Mouse (Mus musculus) testis, adult 2 months (tissue): Measurements from ENCODE around the gene Cdk8. TPM values are rescaled to one million over a fixed set of nuclear protein-coding genes. Genes with fewer than 3 reads are reported as not detected.

Source experiments
- H3K27ac ChIP-seq: fragments of 200-500 bp; 2 replicates; pipeline ENCODE4 v1.5.1; 2012; ENCODE audit warnings: low read depth, low read length; ENCODE audit not compliant: control insufficient read depth, insufficient read depth
- H3K27me3 ChIP-seq: fragments of 200-500 bp; 2 replicates; pipeline ENCODE4 v1.6.1; 2012; ENCODE audit warnings: mild to moderate bottlenecking, low read length, moderate library complexity; ENCODE audit not compliant: control insufficient read depth, insufficient read depth
- H3K36me3 ChIP-seq: fragments of 200-500 bp; 2 replicates; pipeline ENCODE4 v1.6.1; 2012; ENCODE audit warnings: mild to moderate bottlenecking, low read length; ENCODE audit not compliant: control insufficient read depth, insufficient read depth
- H3K4me1 ChIP-seq: fragments of 200-500 bp; 2 replicates; pipeline ENCODE4 v1.6.1; 2012; ENCODE audit warnings: low read length; ENCODE audit not compliant: control insufficient read depth, insufficient read depth
- H3K4me3 ChIP-seq: fragments of 200-500 bp; 2 replicates; pipeline ENCODE4 v1.5.1; 2012; ENCODE audit warnings: low read depth, mild to moderate bottlenecking, low read length, moderate library complexity, mixed read lengths; ENCODE audit not compliant: control insufficient read depth
- CTCF ChIP-seq: fragments of 200-500 bp; IDR thresholded peaks from 2 replicates; pipeline ENCODE4 v1.5.1; 2012; ENCODE audit warnings: low read depth, mild to moderate bottlenecking, inconsistent platforms, low read length, moderate library complexity; ENCODE audit not compliant: control insufficient read depth, insufficient read depth, insufficient replicate concordance
- POLR2A ChIP-seq: fragments of 200-500 bp; IDR thresholded peaks from 2 replicates; pipeline ENCODE4 v1.6.1; 2012; ENCODE audit warnings: low read depth, mild to moderate bottlenecking, inconsistent platforms, low read length, moderate library complexity; ENCODE audit not compliant: control insufficient read depth
- polyA plus RNA-seq: library from polyadenylated mRNA; depleted of rRNA; stranded (reverse); fragments of >200 nt; gene quantifications from 2 replicates; pipeline ENCODE4 v1.2.3, GENCODE M21; 2012

Cdk8 gene
- polyA plus RNA-seq, 1 experiment: 19.1 TPM

- Histone ChIP-seq H3K36me3 (no peaks in the 10 kb centered on the region), H3K4me1 (no peaks in the 10 kb centered on the region; the same call in 1 of the 2 replicates), H3K4me3 (no peak overlapping the region), H3K27me3 (no peaks in the 10 kb centered on the region), H3K27ac (no peak overlapping the region)
- no peak for TF ChIP-seq POLR2A
- TF ChIP-seq CTCF: no peak
Measured at GRCm38 (mm10) chr5:146238274-146238673, 7.2 kb downstream of the Cdk8 start.

GRCm38 (mm10) chr5:146240771-146241170, 9.7 kb downstream of the Cdk8 start:
- Histone ChIP-seq H3K27ac (no peak overlapping the region), H3K4me1 (no peaks in the 10 kb centered on the region; the same call in 1 of the 2 replicates), H3K27me3 (no peaks in the 10 kb centered on the region), H3K4me3 (no peak overlapping the region), H3K36me3 (no peaks in the 10 kb centered on the region)
- TF ChIP-seq CTCF: no peak
- no peak for TF ChIP-seq POLR2A

- Histone ChIP-seq H3K4me1 (no peaks in the 10 kb centered on the region; the same call in 1 of the 2 replicates), H3K4me3 (no peak overlapping the region), H3K27ac (no peak overlapping the region), H3K36me3 (no peaks in the 10 kb centered on the region), H3K27me3 (no peaks in the 10 kb centered on the region)
- TF ChIP-seq CTCF: no peak
- no peak for TF ChIP-seq POLR2A
Measured at GRCm38 (mm10) chr5:146241202-146241601, 10.2 kb downstream of the Cdk8 start.

GRCm38 (mm10) chr5:146245193-146245592, 14.2 kb downstream of the Cdk8 start:
- Histone ChIP-seq H3K36me3 (no peaks in the 10 kb centered on the region), H3K4me3 (no peak overlapping the region), H3K27ac (no peak overlapping the region), H3K4me1 (no peaks in the 10 kb centered on the region), H3K27me3 (no peaks in the 10 kb centered on the region)
- TF ChIP-seq CTCF: no peak
- TF ChIP-seq POLR2A: no peak

- H3K36me3 ChIP-seq: no peaks in the 10 kb centered on the region
- no peak overlapping the region for H3K27ac ChIP-seq
- no peaks in the 10 kb centered on the region for H3K27me3 ChIP-seq
- no peak overlapping the region for H3K4me3 ChIP-seq
- no peaks in the 10 kb centered on the region for H3K4me1 ChIP-seq
- no peak for TF ChIP-seq POLR2A
- TF ChIP-seq CTCF: no peak
Measured at GRCm38 (mm10) chr5:146245646-146246370, 14.8 kb downstream of the Cdk8 start.

- H3K4me1 ChIP-seq: no peaks in the 10 kb centered on the region
Measured at GRCm38 (mm10) chr5:146246386-146246785, 15.4 kb downstream of the Cdk8 start.

GRCm38 (mm10) chr5:146247709-146248108, 16.7 kb downstream of the Cdk8 start:
- no peak overlapping the region for H3K4me3 ChIP-seq
- H3K4me1 ChIP-seq: no peaks in the 10 kb centered on the region
- H3K36me3 ChIP-seq: no peaks in the 10 kb centered on the region
- TF ChIP-seq POLR2A (no peak), CTCF (no peak)
- no peaks in the 10 kb centered on the region for H3K27me3 ChIP-seq
- no peak overlapping the region for H3K27ac ChIP-seq

More at GRCm38 (mm10) chr5:146246386-146246785, 15.4 kb downstream of the Cdk8 start:
- H3K27me3 ChIP-seq: no peaks in the 10 kb centered on the region
- no peak overlapping the region for H3K4me3 ChIP-seq
- no peak for TF ChIP-seq POLR2A
- no peak for TF ChIP-seq CTCF
- H3K36me3 ChIP-seq: no peaks in the 10 kb centered on the region
- H3K27ac ChIP-seq: no peak overlapping the region

GRCm38 (mm10) chr5:146248746-146249145, 17.7 kb downstream of the Cdk8 start:
- no peak overlapping the region for H3K4me3 ChIP-seq
- H3K4me1 ChIP-seq: no peaks in the 10 kb centered on the region
- H3K36me3 ChIP-seq: no peaks in the 10 kb centered on the region
- no peak overlapping the region for H3K27ac ChIP-seq
- H3K27me3 ChIP-seq: no peaks in the 10 kb centered on the region
- no peak for TF ChIP-seq POLR2A
- TF ChIP-seq CTCF: no peak
